Mouse (Mus musculus): ENCODE measurements around the gene Tfpi2. TPM values are rescaled to one million over a fixed set of nuclear protein-coding genes. Genes with fewer than 3 reads are reported as not detected.

Gene Tfpi2
- total RNA-seq (2014; rRNA removed) (253 and 275 TPM in 2 replicates), polyA plus RNA-seq (2012; rRNA removed) (69.7 and 90.9 TPM in 2 replicates)

DNA sequence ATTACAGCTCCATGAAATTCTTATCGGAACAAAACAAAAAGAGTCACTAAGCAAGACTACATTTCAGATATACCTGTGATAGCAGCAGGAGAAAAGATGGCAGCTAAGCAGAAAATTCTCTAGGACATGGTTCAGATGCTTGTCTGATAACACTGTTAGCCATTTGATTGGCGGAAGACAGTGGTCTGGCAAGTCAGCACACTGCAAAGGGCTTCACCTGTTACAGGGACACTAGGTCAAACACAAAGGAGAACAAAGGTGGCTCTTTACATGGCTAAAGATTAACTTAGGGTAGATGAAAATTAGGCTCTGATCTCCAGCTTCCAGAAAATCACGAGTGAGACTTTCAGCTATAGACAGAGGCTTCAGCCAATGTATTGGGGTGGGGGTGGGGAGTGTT is at the start of gene Tfpi2:
TSS of gene Tfpi2 (minus strand) at position 170 of the 400 bp plus-strand sequence.
- TF ChIP-seq POLR2A (IDR thresholded peaks at IDR 0.05; ENCODE audit: extremely low read depth, insufficient read depth, low read length): no peak
- no peak for TF ChIP-seq CTCF (IDR thresholded peaks at IDR 0.05; ENCODE audit: low read depth, low read length)
- H3K9ac ChIP-seq (ENCODE audit: low read depth, low read length): peak within 1 kb of the TSS; percentile 89
- H3K27ac ChIP-seq (replicated peaks; ENCODE audit: insufficient read depth, low read depth, low read length): peak within 1 kb of the TSS; percentile 94
- no peaks in the 10 kb centered on the region for H3K36me3 ChIP-seq (ENCODE audit: control insufficient read depth, insufficient read depth, low read length)
- no peaks in the 10 kb centered on the region for H3K27me3 ChIP-seq (ENCODE audit: control insufficient read depth, insufficient read depth, low read length)
- H3K4me1 ChIP-seq (ENCODE audit: control insufficient read depth, insufficient read depth, low read length): peaks cover 4% of the 10 kb centered on the region
- peak; percentile 100 for DNase-seq (ENCODE audit: extremely low read depth, low read depth, low spot score)
- H3K79me2 ChIP-seq (ENCODE audit: control insufficient read depth, insufficient read depth, low read length): peaks cover 6% of the 10 kb centered on the region; the same call in 1 of the 2 replicates
- 17% methylated on average over 3 of the region's 3 CpGs for WGBS
- peak within 1 kb of the TSS; percentile 65 for H3K4me3 ChIP-seq (ENCODE audit: insufficient read depth, low read depth, low read length)

DNA sequence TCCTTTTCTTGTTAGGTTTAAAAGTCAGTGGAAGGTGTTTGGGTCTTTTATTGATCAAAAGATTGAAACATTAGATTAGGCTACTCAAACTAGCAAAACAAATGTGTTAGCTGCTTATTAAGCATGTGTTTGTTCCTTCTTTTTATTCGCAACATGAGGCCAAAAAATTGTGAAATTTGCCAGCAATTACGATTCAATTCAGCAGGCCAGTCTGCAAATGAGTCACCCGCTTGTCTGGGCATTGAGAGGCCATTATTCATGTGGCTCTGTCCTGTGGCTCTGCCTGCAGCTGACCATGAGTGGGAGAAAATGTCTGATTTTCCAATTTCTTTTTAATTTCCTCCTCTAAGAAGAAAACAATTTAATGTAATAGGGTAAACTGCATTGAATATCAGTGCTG is 42.2 kb upstream of the Tfpi2 start:
- H3K4me3 ChIP-seq (ENCODE audit: insufficient read depth, low read depth, low read length): no peak overlapping the region
- H3K27ac ChIP-seq (replicated peaks; ENCODE audit: insufficient read depth, low read depth, low read length): no peak overlapping the region
- H3K9ac ChIP-seq (ENCODE audit: low read depth, low read length): no peak overlapping the region
- no peaks in the 10 kb centered on the region for H3K79me2 ChIP-seq (ENCODE audit: control insufficient read depth, insufficient read depth, low read length)
- H3K4me1 ChIP-seq (ENCODE audit: control insufficient read depth, insufficient read depth, low read length): no peaks in the 10 kb centered on the region
- 75% methylated on average over 3 of the region's 3 CpGs for WGBS
- DNase-seq (ENCODE audit: extremely low read depth, low read depth, low spot score): no peak
- TF ChIP-seq POLR2A (IDR thresholded peaks at IDR 0.05; ENCODE audit: extremely low read depth, insufficient read depth, low read length) (no peak), CTCF (IDR thresholded peaks at IDR 0.05; ENCODE audit: low read depth, low read length) (no peak)
- H3K27me3 ChIP-seq (ENCODE audit: control insufficient read depth, insufficient read depth, low read length): no peaks in the 10 kb centered on the region
- no peaks in the 10 kb centered on the region for H3K36me3 ChIP-seq (ENCODE audit: control insufficient read depth, insufficient read depth, low read length)

DNA sequence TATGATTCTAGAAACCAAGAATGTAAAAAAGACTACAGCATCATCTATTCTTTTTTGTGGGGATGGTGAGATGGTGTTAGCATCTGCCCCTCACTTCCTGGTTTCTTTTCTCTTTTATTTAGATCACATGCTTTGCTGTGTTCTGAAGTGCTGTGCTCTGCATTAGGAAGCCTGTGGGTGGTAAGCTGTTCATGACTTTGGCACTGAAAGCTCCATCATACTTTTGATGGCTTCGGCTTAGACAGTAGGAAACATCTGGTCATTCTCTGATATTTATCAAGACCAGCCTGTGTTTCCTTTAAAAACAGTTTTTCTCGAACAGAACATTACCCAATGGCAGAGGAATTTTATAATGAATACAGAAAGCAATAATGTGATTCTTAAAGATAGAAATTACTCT is 37.6 kb upstream of the Tfpi2 start:
- no peaks in the 10 kb centered on the region for H3K27me3 ChIP-seq (ENCODE audit: control insufficient read depth, insufficient read depth, low read length)
- no peak overlapping the region for H3K9ac ChIP-seq (ENCODE audit: low read depth, low read length)
- H3K4me1 ChIP-seq (ENCODE audit: control insufficient read depth, insufficient read depth, low read length): no peaks in the 10 kb centered on the region
- no peak for TF ChIP-seq POLR2A (IDR thresholded peaks at IDR 0.05; ENCODE audit: extremely low read depth, insufficient read depth, low read length)
- TF ChIP-seq CTCF (IDR thresholded peaks at IDR 0.05; ENCODE audit: low read depth, low read length): no peak
- no peak overlapping the region for H3K27ac ChIP-seq (replicated peaks; ENCODE audit: insufficient read depth, low read depth, low read length)
- no peaks in the 10 kb centered on the region for H3K36me3 ChIP-seq (ENCODE audit: control insufficient read depth, insufficient read depth, low read length)
- no peak overlapping the region for H3K4me3 ChIP-seq (ENCODE audit: insufficient read depth, low read depth, low read length)
- DNase-seq (ENCODE audit: extremely low read depth, low read depth, low spot score): no peak
- 61% methylated on average over 2 of the region's 2 CpGs for WGBS
- no peaks in the 10 kb centered on the region for H3K79me2 ChIP-seq (ENCODE audit: control insufficient read depth, insufficient read depth, low read length)

GRCm38 (mm10) chr6:4022645-4023044 is 33.9 kb upstream of the Tfpi2 start:
- Histone ChIP-seq H3K36me3 (ENCODE audit: control insufficient read depth, insufficient read depth, low read length) (no peaks in the 10 kb centered on the region), H3K27me3 (ENCODE audit: control insufficient read depth, insufficient read depth, low read length) (no peaks in the 10 kb centered on the region), H3K9ac (ENCODE audit: low read depth, low read length) (no peak overlapping the region), H3K4me3 (ENCODE audit: insufficient read depth, low read depth, low read length) (no peak overlapping the region), H3K79me2 (ENCODE audit: control insufficient read depth, insufficient read depth, low read length) (no peaks in the 10 kb centered on the region), H3K27ac (replicated peaks; ENCODE audit: insufficient read depth, low read depth, low read length) (no peak overlapping the region), H3K4me1 (ENCODE audit: control insufficient read depth, insufficient read depth, low read length) (no peaks in the 10 kb centered on the region)
- DNase-seq (ENCODE audit: extremely low read depth, low read depth, low spot score): no peak
- no peak for TF ChIP-seq CTCF (IDR thresholded peaks at IDR 0.05; ENCODE audit: low read depth, low read length)
- TF ChIP-seq POLR2A (IDR thresholded peaks at IDR 0.05; ENCODE audit: extremely low read depth, insufficient read depth, low read length): no peak
- 77% methylated on average over 1 of the region's 1 CpGs for WGBS

GRCm38 (mm10) chr6:4009548-4009947 is 20.8 kb upstream of the Tfpi2 start:
- no peak overlapping the region for H3K4me3 ChIP-seq (ENCODE audit: insufficient read depth, low read depth, low read length)
- no peaks in the 10 kb centered on the region for H3K36me3 ChIP-seq (ENCODE audit: control insufficient read depth, insufficient read depth, low read length)
- DNase-seq (ENCODE audit: extremely low read depth, low read depth, low spot score): no peak
- H3K27ac ChIP-seq (replicated peaks; ENCODE audit: insufficient read depth, low read depth, low read length): no peak overlapping the region
- no peaks in the 10 kb centered on the region for H3K79me2 ChIP-seq (ENCODE audit: control insufficient read depth, insufficient read depth, low read length)
- TF ChIP-seq CTCF (IDR thresholded peaks at IDR 0.05; ENCODE audit: low read depth, low read length) (no peak), POLR2A (IDR thresholded peaks at IDR 0.05; ENCODE audit: extremely low read depth, insufficient read depth, low read length) (no peak)
- no peak overlapping the region for H3K9ac ChIP-seq (ENCODE audit: low read depth, low read length)
- H3K27me3 ChIP-seq (ENCODE audit: control insufficient read depth, insufficient read depth, low read length): no peaks in the 10 kb centered on the region
- no peaks in the 10 kb centered on the region for H3K4me1 ChIP-seq (ENCODE audit: control insufficient read depth, insufficient read depth, low read length)

GRCm38 (mm10) chr6:4008501-4009040 is 19.9 kb upstream of the Tfpi2 start:
- H3K27ac ChIP-seq (replicated peaks; ENCODE audit: insufficient read depth, low read depth, low read length): no peak overlapping the region
- no peak for TF ChIP-seq CTCF (IDR thresholded peaks at IDR 0.05; ENCODE audit: low read depth, low read length)
- no peak for TF ChIP-seq POLR2A (IDR thresholded peaks at IDR 0.05; ENCODE audit: extremely low read depth, insufficient read depth, low read length)

More at GRCm38 (mm10) chr6:4008501-4009040, 19.9 kb upstream of the Tfpi2 start:
- Histone ChIP-seq H3K4me1 (ENCODE audit: control insufficient read depth, insufficient read depth, low read length) (0 out of 2 replicates have a peak, but pooled peaks cover 2% of the 10 kb centered on the region), H3K4me3 (ENCODE audit: insufficient read depth, low read depth, low read length) (no peak overlapping the region), H3K9ac (ENCODE audit: low read depth, low read length) (no peak overlapping the region), H3K27me3 (ENCODE audit: control insufficient read depth, insufficient read depth, low read length) (no peaks in the 10 kb centered on the region), H3K79me2 (ENCODE audit: control insufficient read depth, insufficient read depth, low read length) (no peaks in the 10 kb centered on the region), H3K36me3 (ENCODE audit: control insufficient read depth, insufficient read depth, low read length) (no peaks in the 10 kb centered on the region)
- 64% methylated on average over 2 of the region's 2 CpGs for WGBS
- no peak for DNase-seq (ENCODE audit: extremely low read depth, low read depth, low spot score)
